Mouse (Mus musculus) G1E (cell line): ENCODE results near the gene Slco1b2. TPM values are rescaled to one million over a fixed set of nuclear protein-coding genes. Genes with fewer than 3 reads are reported as not detected.

ENCODE experiments used
- ATAC-seq: 2 replicates; pipeline ENCODE4 v1.8.0; 2016; ENCODE audit warnings: mild to moderate bottlenecking; ENCODE audit not compliant: insufficient number of reproducible peaks, poor library complexity, low FRiP score, severe bottlenecking; ENCODE audit errors: extremely low read depth
- DNase-seq: peaks from one replicate; pipeline ENCODE4 v3.0.0; 2012; ENCODE audit warnings: low spot score
- H3K27me3 ChIP-seq: 2 replicates; pipeline ENCODE4 v1.6.1; 2012; ENCODE audit warnings: mild to moderate bottlenecking, low read length, inconsistent platforms; ENCODE audit not compliant: insufficient read depth
- H3K36me3 ChIP-seq: replicated peaks from 2 replicates; pipeline ENCODE3; 2012; ENCODE audit warnings: mild to moderate bottlenecking, inconsistent platforms
- H3K4me1 ChIP-seq: 2 replicates; pipeline ENCODE4 v1.6.1; 2012; ENCODE audit warnings: low read depth, low read length, inconsistent platforms, mixed read lengths; ENCODE audit not compliant: insufficient read depth
- H3K4me3 ChIP-seq: 2 replicates; pipeline ENCODE4 v1.5.1; 2012; ENCODE audit warnings: low read depth, mild to moderate bottlenecking, inconsistent platforms, low read length, moderate library complexity, mixed read lengths
- H3K9me3 ChIP-seq: replicated peaks from 2 replicates; pipeline ENCODE4 v1.6.1; 2012; ENCODE audit warnings: inconsistent platforms
- CTCF ChIP-seq: IDR thresholded peaks from 2 replicates; pipeline ENCODE4 v1.5.1; 2012; ENCODE audit warnings: low read depth, low read length, inconsistent platforms, mixed read lengths
- GATA1 ChIP-seq: IDR thresholded peaks from 2 replicates; pipeline ENCODE4 v1.6.1; 2012; ENCODE audit warnings: borderline replicate concordance, low read length, inconsistent platforms, mixed read lengths
- GATA2 ChIP-seq: IDR thresholded peaks from 2 replicates; pipeline ENCODE4 v1.6.1; 2012; ENCODE audit warnings: low read depth, low read length, inconsistent platforms, borderline replicate concordance
- POLR2AphosphoS5 ChIP-seq: IDR thresholded peaks from 2 replicates; pipeline ENCODE4 v1.6.1; 2012; ENCODE audit warnings: low read depth, low read length, inconsistent platforms; ENCODE audit not compliant: insufficient replicate concordance
- TAL1 ChIP-seq: conservative IDR thresholded peaks from 2 replicates; pipeline ENCODE4 v1.6.1; 2012; ENCODE audit warnings: low read depth, low read length, inconsistent platforms, mixed read lengths
- polyA plus RNA-seq: library from polyadenylated mRNA; stranded (reverse); fragments of >175 nt; gene quantifications from 2 replicates; pipeline ENCODE4 v1.2.3, GENCODE M21; 2012
- total RNA-seq, 2 experiments: library from RNA; stranded (forward) in 1 of 2; stranded (reverse) in 1 of 2; fragments of 200-1000 nt in 1 of 2; fragments of >200 nt in 1 of 2; fragmentation: Nextera tagmentation in 1 of 2; gene quantifications; 2 replicates each; pipeline ENCODE4 v1.2.3; 2014 to 2017

The Slco1b2 gene
- total and polyA plus RNA-seq, 3 experiments, result 0.11 TPM; not detected in 2

- Histone ChIP-seq H3K36me3 (no peaks in the 10 kb centered on the region), H3K4me3 (no peak overlapping the region), H3K9me3 (peaks cover 4% of the 10 kb centered on the region), H3K4me1 (no peaks in the 10 kb centered on the region), H3K27me3 (no peaks in the 10 kb centered on the region)
- TF ChIP-seq CTCF (no peak), POLR2AphosphoS5 (no peak), GATA2 (no peak), GATA1 (no peak), TAL1 (no peak)
- DNase-seq (no peak), ATAC-seq (no peak)
Measured at GRCm38 (mm10) chr6:141610702-141611260, 18.5 kb upstream of the Slco1b2 start.

DNA sequence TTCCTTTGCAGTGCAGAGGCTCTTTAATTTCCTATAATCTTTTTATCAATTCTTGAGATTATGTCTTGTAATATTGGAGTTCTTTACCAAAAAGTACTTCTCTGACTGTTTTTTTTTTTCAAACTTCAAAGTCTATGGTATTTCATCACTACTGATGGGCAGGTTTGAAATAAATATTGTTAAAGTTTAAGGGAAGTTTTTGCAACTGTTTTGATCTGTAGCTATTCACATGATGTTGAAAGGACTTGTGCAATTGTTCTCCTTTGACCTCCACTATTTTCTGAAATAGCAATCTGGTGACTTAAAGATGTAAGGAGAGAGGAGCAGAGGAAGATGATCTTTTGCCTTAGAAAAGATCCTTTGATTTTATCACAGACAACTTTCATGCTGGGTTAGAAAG is 15.3 kb upstream of the Slco1b2 start:
- Histone ChIP-seq H3K4me3 (no peak overlapping the region), H3K4me1 (no peaks in the 10 kb centered on the region), H3K9me3 (peaks cover 4% of the 10 kb centered on the region), H3K36me3 (no peaks in the 10 kb centered on the region), H3K27me3 (no peaks in the 10 kb centered on the region)
- ATAC-seq, result no peak
- no peak for DNase-seq
- TF ChIP-seq GATA2, result no peak
- no peak for TF ChIP-seq CTCF
- TF ChIP-seq POLR2AphosphoS5, result no peak
- TF ChIP-seq TAL1, result no peak
- no peak for TF ChIP-seq GATA1

DNA sequence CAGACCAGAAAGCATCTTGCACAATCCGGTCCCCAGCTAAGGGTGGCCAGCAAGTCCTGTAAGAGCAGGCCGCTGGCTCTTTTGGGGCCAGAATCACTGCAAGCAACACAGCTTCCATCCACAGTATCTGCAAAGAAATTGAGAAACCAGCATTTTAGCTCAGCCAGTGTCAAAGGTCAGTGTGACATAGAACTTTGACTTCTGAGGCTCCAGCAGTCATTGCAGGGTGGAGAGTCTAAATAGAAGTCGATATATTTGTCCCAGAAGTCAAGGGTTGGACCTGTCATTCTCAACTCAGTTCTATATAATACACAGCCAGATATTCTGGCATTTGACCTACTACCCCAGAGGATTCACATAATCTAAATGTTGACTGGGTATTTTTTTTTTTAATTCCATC is 14.0 kb upstream of the Slco1b2 start:
- H3K9me3 ChIP-seq, result peaks cover 4% of the 10 kb centered on the region
- DNase-seq (no peak), ATAC-seq (no peak)
- no peaks in the 10 kb centered on the region for H3K27me3 ChIP-seq
- H3K36me3 ChIP-seq, result no peaks in the 10 kb centered on the region
- H3K4me3 ChIP-seq, result no peak overlapping the region
- no peaks in the 10 kb centered on the region for H3K4me1 ChIP-seq
- TF ChIP-seq TAL1, result no peak
- TF ChIP-seq POLR2AphosphoS5, result no peak
- no peak for TF ChIP-seq CTCF
- TF ChIP-seq GATA2, result no peak
- TF ChIP-seq GATA1, result no peak

GRCm38 (mm10) chr6:141632935-141633334 is 3.6 kb downstream of the Slco1b2 start:
- Histone ChIP-seq H3K4me3 (no peak overlapping the region), H3K36me3 (no peaks in the 10 kb centered on the region), H3K4me1 (no peaks in the 10 kb centered on the region), H3K9me3 (peaks cover 7% of the 10 kb centered on the region; the same call in 1 of the 2 replicates), H3K27me3 (no peaks in the 10 kb centered on the region)
- DNase-seq (no peak), ATAC-seq (no peak)
- TF ChIP-seq GATA2, result no peak
- no peak for TF ChIP-seq TAL1
- TF ChIP-seq CTCF, result no peak
- TF ChIP-seq POLR2AphosphoS5, result no peak
- no peak for TF ChIP-seq GATA1

- DNase-seq (no peak), ATAC-seq (no peak)
- TF ChIP-seq TAL1, result no peak
- TF ChIP-seq GATA2, result no peak
- TF ChIP-seq GATA1, result no peak
- TF ChIP-seq CTCF, result no peak
- no peak for TF ChIP-seq POLR2AphosphoS5
Measured at GRCm38 (mm10) chr6:141635250-141635649, 5.9 kb downstream of the Slco1b2 start.

GRCm38 (mm10) chr6:141640639-141641038 is 11.3 kb downstream of the Slco1b2 start:
- Histone ChIP-seq H3K27me3 (no peaks in the 10 kb centered on the region), H3K36me3 (no peaks in the 10 kb centered on the region), H3K4me3 (no peak overlapping the region), H3K9me3 (peaks cover 2% of the 10 kb centered on the region; the same call in 1 of the 2 replicates), H3K4me1 (no peaks in the 10 kb centered on the region)
- DNase-seq (no peak), ATAC-seq (no peak)
- TF ChIP-seq TAL1, result no peak
- TF ChIP-seq GATA1, result no peak
- no peak for TF ChIP-seq CTCF
- no peak for TF ChIP-seq GATA2
- TF ChIP-seq POLR2AphosphoS5, result no peak

More at GRCm38 (mm10) chr6:141635250-141635649, 5.9 kb downstream of the Slco1b2 start:
- H3K27me3 ChIP-seq, result no peaks in the 10 kb centered on the region
- no peaks in the 10 kb centered on the region for H3K4me1 ChIP-seq
- peaks cover 7% of the 10 kb centered on the region; the same call in 1 of the 2 replicates for H3K9me3 ChIP-seq
- H3K4me3 ChIP-seq, result no peak overlapping the region
- H3K36me3 ChIP-seq, result no peaks in the 10 kb centered on the region
